Mouse (Mus musculus) embryo, embryonic 10.5 days (tissue): Measurements from ENCODE around the gene Pik3ap1.

Experiments used
- DNase-seq: peaks from one replicate; pipeline ENCODE4 v3.0.0-alpha.2; 2015; ENCODE audit warnings: low spot score

The Pik3ap1 gene

DNA sequence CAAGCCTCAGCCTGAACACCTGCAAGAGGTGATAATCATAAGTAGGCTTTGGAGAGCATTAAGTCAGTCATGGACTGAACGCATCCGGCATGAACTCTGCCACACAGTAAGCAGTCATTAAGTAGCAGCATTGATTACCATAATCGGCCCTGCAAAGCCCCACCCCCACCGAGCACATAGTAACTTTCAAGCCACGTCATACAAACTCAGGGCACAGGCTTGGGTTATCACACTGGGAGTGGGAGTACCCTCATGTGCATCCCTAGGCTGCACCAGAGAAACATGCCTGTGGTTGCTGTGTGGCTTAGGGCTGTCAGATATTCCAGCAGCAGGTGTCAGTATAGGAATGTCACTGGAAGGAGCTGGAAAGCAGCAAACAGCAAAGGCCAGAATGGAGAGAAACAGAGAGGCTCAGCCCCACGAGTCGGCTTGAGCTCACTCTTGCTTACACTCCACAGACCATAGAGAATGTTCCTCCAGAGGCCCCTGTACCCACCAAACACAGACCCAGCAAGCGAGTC is 105.1 kb downstream of the Pik3ap1 start:
- DNase-seq, result no peak

DNA sequence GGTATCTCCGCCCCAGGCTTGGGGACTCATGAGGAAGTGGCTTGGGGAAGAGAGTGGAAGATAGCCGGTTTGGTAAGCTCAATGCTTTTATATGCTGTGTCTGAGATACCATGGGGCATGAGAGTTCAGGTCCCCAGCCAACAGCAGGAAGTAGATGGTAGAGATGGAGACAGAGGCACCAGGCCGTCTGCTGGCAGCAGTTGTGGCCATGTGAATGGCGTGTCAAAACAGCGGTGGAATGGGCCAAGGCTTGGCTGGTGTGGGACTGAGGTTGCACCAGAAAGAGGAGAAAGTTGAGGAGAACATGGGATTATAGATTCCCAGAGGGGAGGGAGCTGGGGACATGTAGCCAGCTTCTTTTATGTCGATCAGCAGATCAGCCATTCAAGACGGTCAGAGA is 106.3 kb downstream of the Pik3ap1 start:
- no peak for DNase-seq

DNA sequence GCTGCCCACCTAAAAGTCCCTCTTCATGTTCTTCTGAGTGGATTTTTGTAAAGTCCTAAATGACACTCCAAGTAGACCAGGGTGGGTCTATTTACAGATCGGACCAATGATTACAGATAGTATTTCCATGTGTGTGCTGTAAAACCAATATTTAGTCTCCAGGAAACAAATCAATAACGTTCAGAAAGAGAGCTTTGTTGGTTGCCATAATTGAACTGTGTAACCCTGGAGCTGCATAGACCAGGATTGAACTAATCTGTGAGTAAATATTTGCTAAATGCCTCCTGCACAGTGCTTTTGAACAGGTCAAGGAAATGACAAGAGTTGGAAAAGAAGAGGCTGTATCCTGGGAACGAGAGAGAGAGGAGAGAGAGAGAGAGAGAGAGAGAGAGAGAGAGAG is 109.3 kb downstream of the Pik3ap1 start:
- DNase-seq, result no peak

DNA sequence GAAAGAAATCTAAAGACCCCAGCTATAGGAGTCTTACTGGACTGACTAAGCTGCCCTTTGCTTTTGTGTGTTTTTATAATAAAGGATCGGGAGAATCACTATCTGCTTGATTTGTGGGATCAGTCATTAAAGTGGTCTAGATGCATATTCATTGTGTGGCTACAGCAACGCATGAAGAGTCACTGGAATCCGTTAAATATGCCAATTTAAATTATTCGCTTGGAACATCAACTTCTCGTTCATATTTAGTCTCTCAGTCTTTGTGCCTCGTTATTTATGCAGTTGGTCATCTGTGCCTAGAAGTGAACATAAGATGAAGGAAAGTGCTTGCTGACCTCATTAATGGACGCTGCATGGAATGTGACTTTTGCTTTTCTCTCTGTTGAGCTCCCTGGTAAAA is 114.0 kb downstream of the Pik3ap1 start:
- no peak for DNase-seq

DNA sequence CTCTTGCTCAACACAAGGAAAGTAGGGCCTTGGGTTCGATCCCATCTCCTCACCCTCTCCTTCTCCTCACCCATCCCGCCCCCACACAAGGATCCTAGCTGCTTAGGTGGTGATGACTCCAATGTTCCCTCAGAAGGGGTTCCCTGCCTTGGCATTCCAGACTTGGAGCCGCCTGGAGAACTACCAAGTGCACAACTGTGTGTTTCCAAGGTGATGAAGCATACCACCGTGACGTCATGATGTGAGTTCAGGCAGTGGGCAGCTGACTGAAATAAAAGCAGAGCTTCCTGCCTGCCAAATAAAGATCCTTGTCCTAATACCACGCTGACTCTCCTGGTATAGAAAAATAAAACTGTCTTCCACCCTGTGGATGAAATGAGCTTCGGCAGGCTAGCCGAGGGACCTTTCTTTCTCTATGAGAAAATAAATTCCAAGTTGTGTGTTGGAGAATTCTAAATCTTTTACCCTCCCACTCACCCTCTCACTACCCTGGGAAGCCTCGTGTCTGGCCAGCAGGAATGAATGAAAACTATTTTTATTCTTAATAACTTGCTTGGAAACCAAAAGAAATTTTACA is 114.7 kb downstream of the Pik3ap1 start:
- DNase-seq, result peak; percentile 35

DNA sequence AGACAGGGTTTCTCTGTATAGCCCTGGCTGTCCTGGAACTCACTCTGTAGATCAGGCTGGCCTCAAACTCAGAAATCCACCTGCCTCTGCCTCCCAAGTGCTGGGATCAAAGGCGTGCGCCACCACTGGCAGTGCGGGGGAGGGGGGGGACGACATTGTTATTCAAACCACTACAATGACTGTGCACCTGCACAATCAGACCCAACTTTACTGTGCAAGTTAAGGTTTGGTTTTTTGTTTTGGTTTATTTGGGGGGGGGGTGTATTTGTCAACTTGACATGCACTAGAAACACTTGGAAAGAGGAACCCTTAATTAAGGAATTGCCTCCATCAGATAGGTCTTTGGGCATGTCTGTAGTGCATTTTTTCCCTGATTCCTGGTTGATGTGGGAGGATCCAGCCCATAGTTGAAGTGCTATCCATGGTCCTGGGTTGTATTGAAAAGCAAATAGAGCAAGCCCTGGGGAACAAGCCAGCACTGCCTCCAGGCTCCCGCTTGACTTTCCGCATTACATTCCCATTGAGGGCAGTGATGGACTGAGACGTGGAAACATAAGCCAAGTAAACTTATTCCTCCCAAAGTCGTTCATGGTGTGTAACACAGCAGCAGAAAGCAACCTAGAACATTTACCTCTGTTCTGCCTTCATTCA is 118.5 kb downstream of the Pik3ap1 start:
- no peak for DNase-seq

DNA sequence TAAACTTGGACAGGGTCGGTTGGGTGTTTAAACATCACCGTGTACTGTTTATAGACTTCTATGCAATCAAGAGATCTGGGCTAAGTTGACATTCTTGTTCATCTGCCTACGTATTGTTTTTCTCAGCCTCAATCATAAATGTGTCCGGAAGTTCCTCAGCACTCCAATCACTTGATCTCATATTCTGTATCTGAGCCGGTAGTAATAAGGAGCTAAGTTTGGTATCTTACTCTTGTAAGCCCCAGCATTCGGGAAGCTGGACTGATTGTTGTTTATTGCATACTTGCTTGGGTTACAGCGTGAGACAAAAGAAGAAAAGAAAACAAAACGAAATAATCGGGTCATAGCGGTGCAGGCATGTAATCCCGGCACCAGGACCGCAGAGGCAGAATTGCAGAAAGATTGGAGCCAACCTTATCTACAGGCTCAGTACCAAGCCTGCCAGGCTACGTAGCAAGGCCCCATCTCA is 120.5 kb downstream of the Pik3ap1 start:
- peak; percentile 38 for DNase-seq

DNA sequence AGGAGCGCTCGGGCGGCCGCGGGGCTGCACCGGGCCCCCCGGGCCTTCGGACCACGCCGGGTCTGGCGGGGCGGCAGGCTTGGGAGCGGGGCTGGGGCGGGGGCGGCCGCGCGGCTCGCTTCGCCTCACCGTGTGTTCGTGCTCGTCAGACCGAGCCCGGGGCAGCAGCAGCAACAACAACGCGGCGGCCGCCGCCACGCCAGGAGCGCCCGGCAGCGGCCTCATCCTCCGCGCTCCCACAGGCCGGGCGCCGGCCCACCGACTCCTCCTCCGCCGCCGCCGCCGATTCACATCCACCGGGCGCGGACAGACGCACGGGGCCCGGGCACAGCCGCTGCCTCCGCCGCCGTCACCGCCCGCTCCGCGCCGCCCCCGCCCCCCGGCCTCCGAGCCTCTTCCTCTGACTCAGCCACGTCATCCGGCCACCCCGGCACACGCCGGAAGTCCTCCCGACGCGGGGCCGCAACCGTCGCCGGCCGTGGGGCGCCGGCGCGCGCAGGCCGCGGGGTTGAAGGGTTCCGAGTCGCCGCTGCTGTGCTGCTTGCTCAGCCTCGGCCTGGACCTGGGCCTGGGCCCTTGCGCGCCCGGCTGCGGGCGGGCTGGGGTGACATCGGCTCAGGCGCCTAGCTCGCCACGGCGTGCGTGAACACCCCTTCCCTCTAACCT is 121.1 kb downstream of the Pik3ap1 start, which contains the start of gene Tm9sf3:
Tm9sf3 (minus strand) TSS at position 368 of the 666 bp plus-strand sequence.
- peak; percentile 88 for DNase-seq

DNA sequence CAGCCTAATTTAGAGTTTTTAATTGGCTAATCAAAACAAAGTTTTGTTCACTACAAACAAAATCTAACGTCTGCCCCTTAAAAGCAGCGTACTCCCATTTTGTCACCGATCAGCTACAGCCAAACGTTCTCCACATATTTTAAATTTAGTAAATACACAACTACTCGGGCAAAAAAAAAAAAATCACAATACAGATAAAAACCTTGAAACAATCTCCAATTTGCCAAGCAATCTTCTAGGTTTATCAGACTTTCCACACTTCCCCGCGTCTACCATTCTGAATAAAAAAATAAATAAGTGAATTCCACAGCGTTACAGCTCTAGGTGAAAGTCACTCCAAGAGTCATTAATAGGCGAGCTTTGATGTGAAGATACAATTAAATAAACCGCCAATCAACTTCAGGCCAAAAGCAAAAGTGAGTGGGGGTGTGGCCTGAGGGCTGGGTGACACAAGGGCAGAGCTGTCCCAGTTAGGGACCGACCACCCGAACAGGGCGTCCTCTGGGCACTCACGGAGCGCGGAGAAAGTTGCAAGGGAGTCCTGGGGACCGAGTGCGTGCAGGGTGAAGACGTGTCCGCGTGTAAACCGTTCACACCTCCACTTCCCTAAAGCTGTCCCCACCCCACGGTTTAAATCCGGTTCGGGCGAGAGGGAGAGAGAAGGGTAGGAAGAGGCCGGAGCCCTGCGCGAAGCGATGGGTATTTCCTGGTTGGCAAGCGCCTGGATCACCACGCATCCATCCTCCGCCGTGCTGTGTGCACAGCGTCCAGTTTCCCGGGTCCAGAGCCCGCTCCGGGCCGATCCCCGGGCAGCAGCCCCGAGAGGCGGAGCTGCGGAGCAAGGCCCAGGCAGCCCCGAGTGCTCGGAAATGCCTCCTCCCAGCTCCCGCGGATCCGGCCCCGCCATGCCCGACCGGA is 121.9 kb downstream of the Pik3ap1 start:
- peak; percentile 72 for DNase-seq

DNA sequence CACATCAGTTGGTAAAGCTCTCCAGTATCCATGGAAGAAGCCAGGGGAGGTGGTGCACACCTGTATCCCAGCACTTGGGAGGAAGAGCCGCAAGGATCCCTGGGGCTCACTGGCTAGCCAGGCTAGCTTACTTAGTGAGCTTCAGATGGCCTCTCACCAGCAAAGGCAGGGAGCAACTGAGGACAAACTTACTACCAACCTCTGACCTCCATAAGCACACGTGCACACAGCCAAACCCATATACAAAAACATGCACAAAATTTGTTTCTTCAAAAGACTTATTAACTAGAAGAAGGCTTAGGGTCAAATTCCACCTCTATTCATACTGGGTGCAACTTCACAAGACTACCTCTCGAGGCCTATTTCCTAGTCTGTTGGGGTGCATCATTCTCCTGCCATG is 124.2 kb downstream of the Pik3ap1 start:
- no peak for DNase-seq

DNA sequence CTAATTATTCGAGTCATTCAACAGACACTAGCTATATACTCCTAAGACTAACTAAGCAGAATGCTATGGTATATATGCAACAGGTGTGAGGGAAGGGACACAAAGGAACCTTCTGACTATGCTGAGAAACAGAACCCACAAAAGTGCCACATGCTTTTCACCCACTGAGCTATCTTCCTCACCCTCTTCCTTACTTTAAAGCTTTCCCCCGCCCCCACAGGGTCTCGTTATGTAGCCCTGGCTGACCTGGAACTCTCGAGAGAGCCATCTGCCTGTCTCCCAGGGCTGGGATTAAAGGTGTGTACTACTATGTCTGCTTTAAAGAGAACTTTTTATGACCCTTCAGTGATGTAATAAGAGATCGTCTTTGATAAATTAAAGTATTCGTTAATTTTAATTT is 125.6 kb downstream of the Pik3ap1 start:
- no peak for DNase-seq

DNA sequence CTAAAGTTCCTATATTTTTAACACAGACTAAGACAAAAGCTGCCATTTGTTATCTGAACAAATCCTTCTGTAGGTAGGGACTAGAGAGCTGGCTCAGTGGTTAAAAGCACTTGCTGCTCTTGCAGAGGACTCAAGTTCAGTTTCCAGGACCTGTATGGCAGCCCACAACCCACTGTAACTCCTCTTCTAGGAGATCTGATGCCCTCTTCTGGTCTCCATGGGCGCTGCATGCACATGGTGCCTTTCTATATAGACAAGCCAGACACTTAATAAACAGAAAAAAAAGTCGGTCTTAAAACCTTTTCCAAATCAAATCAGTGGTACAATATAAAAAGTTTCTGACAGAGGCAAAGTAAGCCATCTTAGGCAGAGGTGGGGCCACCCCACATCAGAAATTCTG is 126.2 kb downstream of the Pik3ap1 start:
- peak; percentile 78 for DNase-seq

DNA sequence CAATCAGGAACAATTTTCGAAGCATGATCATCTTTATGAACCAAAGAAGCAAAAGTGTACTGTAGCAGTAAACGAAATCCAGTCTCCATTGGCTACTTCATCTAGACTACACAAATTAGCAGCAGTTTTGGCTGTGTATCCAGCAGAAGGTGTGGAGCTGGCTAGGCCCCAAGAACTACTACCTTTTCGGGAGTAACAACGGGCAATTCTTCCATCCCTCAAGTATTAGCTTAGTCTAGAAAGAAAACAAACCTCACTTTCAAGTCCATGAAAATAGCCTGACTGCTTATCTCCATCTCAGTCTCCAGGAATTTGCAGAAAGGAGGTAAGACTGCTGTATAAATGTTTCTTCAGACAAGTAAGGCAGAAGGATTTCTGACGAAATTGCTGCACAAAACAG is 130.3 kb downstream of the Pik3ap1 start:
- no peak for DNase-seq

DNA sequence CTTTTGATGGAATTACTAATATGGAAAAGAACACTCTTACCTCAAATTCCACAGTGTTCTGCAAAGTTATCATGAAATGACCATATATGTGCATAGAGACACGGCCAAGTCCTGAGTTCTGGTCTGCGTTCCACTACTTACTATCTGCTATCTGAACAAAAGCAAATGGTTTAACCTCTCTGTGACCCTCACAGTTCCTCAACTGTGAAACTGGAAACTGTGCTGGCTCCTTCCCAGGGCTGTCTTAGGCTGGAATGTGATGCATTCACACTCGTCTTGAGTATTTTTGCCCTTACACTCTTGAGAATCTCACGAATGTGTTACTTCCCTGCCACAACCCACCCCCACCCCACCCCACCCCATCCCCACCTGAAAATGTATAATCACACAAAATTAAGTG is 135.9 kb downstream of the Pik3ap1 start:
- DNase-seq, result no peak

DNA sequence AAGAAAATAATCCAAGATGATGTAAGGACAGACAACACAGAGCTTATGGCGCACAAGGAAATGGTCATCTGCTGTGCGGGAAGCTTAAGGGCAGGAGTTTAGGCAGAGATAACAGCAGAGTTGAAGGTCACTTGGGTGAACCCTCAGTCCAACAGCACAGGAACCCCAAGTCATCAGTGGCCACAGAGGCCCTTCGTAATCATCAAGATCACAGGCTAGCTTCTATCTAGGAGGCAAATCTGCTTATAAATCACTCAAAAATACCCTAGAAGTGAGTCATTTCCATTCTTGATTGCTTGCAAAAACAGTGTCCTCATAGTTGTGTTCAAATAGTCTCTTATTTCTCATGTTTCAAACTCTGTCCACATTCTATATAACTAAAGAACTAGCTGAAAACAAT is 136.6 kb downstream of the Pik3ap1 start:
- no peak for DNase-seq

DNA sequence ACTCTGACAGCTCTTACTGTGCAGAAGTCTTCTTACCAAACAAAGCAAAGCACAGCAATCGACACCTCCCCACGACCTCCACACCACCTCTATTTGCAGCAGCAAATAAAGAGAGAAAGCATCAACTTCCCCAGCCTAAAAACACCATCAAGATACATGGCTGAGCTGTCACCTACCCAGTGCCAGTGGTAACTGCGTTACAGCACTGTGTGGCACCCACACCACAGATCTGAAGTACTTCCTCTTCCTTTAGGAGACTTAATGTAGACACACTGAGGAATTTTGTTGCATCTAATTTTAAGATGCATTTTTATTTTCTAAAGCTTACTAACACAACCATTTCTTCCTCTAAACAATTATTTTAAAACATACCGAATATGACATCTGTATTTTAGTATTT is 138.6 kb downstream of the Pik3ap1 start:
- DNase-seq, result no peak

DNA sequence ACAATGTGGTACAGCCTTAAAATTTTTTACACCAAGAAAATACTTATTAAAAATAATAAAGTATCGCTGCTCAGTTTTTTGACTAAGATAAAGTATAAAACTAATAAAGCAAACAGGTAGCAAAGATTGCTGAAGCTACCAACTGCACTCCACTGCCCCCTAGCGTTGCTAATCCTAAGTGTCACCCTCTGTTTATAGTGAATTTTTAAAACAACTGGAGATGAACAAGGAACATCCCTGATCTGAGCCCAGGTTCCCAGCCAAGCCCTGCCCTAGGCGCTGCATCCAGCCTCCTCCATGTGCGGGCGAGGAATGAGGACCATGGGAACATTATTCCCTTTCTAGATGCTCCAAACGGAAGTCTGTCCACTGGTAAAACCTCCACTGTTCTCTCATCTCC is 140.3 kb downstream of the Pik3ap1 start:
- DNase-seq, result peak; percentile 73

DNA sequence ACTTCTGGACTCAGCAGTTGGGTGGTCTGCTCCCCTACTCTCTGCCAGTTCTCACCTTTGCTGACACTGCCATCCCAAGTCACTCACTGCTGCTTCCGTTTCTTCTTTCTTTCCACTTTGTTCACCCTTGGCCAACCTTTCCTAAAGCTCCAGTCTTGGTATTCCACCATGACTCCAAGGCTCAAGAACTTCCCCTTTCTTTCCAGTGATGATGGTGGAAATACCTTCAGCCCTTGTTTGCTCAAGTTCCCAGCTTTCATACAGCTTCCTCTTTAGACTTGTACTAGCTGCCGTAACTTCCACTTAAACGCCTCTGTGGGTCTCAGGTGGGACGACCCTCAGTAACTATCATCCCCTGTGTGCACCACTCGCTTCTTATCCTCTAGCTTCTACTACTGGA is 142.9 kb downstream of the Pik3ap1 start:
- no peak for DNase-seq

DNA sequence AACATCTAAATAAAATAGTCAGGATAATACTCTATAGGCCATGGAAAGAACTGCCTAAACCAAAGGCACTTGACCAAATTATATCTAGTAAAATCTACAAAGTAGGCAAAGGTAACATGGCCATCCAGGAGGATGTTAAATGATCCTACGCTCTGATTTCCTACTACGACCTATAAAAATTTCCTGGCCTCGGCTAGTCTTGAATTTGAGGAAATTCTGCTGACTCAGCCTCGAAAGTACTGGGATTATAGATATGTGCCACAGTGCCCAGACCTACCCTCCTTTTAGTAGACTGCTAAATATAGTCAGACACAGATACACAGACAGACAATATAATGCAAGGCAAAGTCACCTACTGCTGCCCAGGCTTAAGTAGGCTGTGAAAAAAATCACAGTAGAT is 151.2 kb downstream of the Pik3ap1 start:
- DNase-seq, result no peak
